Mouse (Mus musculus): ENCODE measurements around the gene Pafah1b1. TPM values are rescaled to one million over a fixed set of nuclear protein-coding genes. Genes with fewer than 3 reads are reported as not detected.

Pafah1b1 gene
- polyA plus RNA-seq, 1 experiment from 2014 or later = 103 TPM

DNA sequence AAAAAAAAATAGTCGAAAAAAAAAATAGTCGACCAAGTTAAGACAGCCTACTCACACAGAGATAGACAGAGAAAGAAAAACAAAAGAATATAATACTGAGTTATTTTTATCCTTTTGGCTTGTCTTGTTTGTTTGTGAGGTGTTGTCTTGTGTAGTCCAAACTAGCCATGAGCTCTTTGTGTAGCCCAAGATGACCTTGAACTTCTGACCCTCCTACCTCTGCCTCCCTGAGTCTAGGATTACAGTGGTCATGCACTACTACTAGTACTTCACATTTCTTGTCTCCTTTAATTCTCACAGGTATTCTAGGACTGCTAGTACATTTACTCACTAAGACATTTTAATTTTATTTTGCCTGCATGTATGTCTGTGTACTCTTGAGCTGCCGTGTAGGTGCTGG is 97.0 kb downstream of the Pafah1b1 start:
- no peak overlapping the region for H3K9ac ChIP-seq (ENCODE audit: low read length)
- H3K27me3 ChIP-seq (ENCODE audit: control insufficient read depth, insufficient read depth, low read length) = no peaks in the 10 kb centered on the region
- H3K4me1 ChIP-seq (ENCODE audit: control insufficient read depth, insufficient read depth, low read length) = no peaks in the 10 kb centered on the region
- no peak overlapping the region for H3K27ac ChIP-seq (ENCODE audit: low read depth, low read length)
- H3K4me3 ChIP-seq (ENCODE audit: low read depth, low read length) = no peak overlapping the region
- DNase-seq (ENCODE audit: low spot score, missing footprints) (peak; percentile 51), ATAC-seq (ENCODE audit: low FRiP score) (no peak)
- WGBS = 87% methylated on average over 3 of the region's 3 CpGs
- no peaks in the 10 kb centered on the region for H3K9me3 ChIP-seq (ENCODE audit: control insufficient read depth, low read length)
- H3K36me3 ChIP-seq (ENCODE audit: control insufficient read depth, insufficient read depth, low read length) = no peaks in the 10 kb centered on the region
- H3K4me2 ChIP-seq = no peak overlapping the region

DNA sequence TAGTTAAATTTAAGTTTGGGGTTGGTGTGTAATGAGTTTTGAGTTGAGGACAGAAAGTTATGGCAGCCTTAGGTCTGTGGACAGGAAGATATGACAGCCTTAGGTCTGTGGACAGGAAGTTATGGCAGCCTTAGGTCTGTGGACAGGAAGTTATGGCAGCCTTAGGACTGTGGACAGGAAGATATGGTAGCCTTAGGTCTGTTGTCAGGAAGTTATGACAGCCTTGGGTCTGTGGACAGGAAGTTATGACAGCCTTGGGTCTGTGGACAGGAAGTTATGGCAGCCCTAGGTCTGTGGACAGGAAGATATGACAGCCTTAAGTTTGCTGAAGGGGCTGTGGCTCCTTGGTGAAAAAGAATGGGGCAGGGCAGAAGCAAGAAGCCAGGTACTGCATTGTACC is 99.1 kb downstream of the Pafah1b1 start:
- DNase-seq (ENCODE audit: low spot score, missing footprints) (peak; percentile 2), ATAC-seq (ENCODE audit: low FRiP score) (no peak)
- Histone ChIP-seq H3K9me3 (ENCODE audit: control insufficient read depth, low read length) (no peaks in the 10 kb centered on the region), H3K27ac (ENCODE audit: low read depth, low read length) (no peak overlapping the region), H3K4me2 (no peak overlapping the region), H3K27me3 (ENCODE audit: control insufficient read depth, insufficient read depth, low read length) (peaks cover 5% of the 10 kb centered on the region), H3K4me3 (ENCODE audit: low read depth, low read length) (no peak overlapping the region), H3K36me3 (ENCODE audit: control insufficient read depth, insufficient read depth, low read length) (no peaks in the 10 kb centered on the region), H3K4me1 (ENCODE audit: control insufficient read depth, insufficient read depth, low read length) (no peaks in the 10 kb centered on the region), H3K9ac (ENCODE audit: low read length) (no peak overlapping the region)

Other genes with a start within 250 kb of the Pafah1b1 start
- 2.5 TPM in 2 replicates for gene Rap1gap2, start 113.8 kb downstream of the Pafah1b1 start, polyA plus RNA-seq (2014; fragmentation: Nextera tagmentation; extraction: Ambion mirVana)
- 1.1 and 1.6 TPM in 2 replicates for gene Ccdc92b, start 105.1 kb downstream of the Pafah1b1 start, polyA plus RNA-seq (2014; fragmentation: Nextera tagmentation; extraction: Ambion mirVana)
- gene Cluh, start 75.2 kb downstream of the Pafah1b1 start, polyA plus RNA-seq (2014; fragmentation: Nextera tagmentation; extraction: Ambion mirVana) = 9.2 and 10.8 TPM in 2 replicates
- gene Mettl16, start 46.2 kb upstream of the Pafah1b1 start, polyA plus RNA-seq (2014; fragmentation: Nextera tagmentation; extraction: Ambion mirVana) = 48.5 and 51.8 TPM in 2 replicates
- gene Mnt, start 106.2 kb upstream of the Pafah1b1 start, polyA plus RNA-seq (2014; fragmentation: Nextera tagmentation; extraction: Ambion mirVana) = 3.7 and 4.5 TPM in 2 replicates
- gene Sgsm2, start 172.4 kb upstream of the Pafah1b1 start, polyA plus RNA-seq (2014; fragmentation: Nextera tagmentation; extraction: Ambion mirVana) = 5.8 and 6.8 TPM in 2 replicates
- gene Tsr1, start 173.4 kb upstream of the Pafah1b1 start, polyA plus RNA-seq (2014; fragmentation: Nextera tagmentation; extraction: Ambion mirVana) = 48.9 and 51.3 TPM in 2 replicates
- 16.0 and 17.9 TPM in 2 replicates for gene Smg6, start 201.2 kb upstream of the Pafah1b1 start, polyA plus RNA-seq (2014; fragmentation: Nextera tagmentation; extraction: Ambion mirVana)
- gene Srr, start 201.3 kb upstream of the Pafah1b1 start, polyA plus RNA-seq (2014; fragmentation: Nextera tagmentation; extraction: Ambion mirVana) = 25.9 and 29.7 TPM in 2 replicates

Measured in midbrain, embryonic 11.5 days (tissue).